Mouse (Mus musculus): ENCODE results near the gene Cep152. TPM values are rescaled to one million over a fixed set of nuclear protein-coding genes. Genes with fewer than 3 reads are reported as not detected.

Gene Cep152
- polyA plus RNA-seq, 1 experiment, result 2.1 TPM

DNA sequence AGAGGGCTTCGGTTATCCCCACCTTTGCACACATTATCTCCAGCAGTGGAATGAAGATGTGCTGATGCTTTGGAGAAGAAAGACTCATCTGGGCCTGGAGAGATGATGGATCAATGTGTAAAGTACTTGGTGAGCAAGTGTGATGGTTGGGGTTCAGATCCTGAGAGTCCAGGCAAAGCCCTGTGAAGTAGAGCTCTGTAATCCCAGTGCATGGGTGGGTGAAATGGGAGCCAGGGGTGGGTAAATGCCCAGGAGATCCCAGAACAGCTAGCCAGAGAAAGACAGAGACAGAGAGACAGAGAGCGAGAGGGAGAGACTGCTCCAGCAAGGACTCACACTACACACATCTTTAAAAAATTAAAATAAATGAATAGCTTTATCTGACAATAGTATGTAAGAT, 28.4 kb upstream of the Cep152 start:
- Histone ChIP-seq H3K36me3 (ENCODE audit: control insufficient read depth, insufficient read depth, low read length) (no peaks in the 10 kb centered on the region), H3K27me3 (ENCODE audit: control insufficient read depth, insufficient read depth, low read length) (no peaks in the 10 kb centered on the region), H3K27ac (ENCODE audit: control insufficient read depth, insufficient read depth, low read depth, low read length) (no peak overlapping the region), H3K4me3 (ENCODE audit: control insufficient read depth, low read depth, low read length) (no peak overlapping the region), H3K4me1 (ENCODE audit: control insufficient read depth, insufficient read depth, low read length) (no peaks in the 10 kb centered on the region; the same call in 1 of the 2 replicates)
- no peak for TF ChIP-seq POLR2A (IDR thresholded peaks at IDR 0.05; ENCODE audit: control insufficient read depth, low read depth, low read length)
- no peak for TF ChIP-seq CTCF (IDR thresholded peaks at IDR 0.05; ENCODE audit: control insufficient read depth, insufficient read depth, insufficient replicate concordance, low read depth, low read length)

DNA sequence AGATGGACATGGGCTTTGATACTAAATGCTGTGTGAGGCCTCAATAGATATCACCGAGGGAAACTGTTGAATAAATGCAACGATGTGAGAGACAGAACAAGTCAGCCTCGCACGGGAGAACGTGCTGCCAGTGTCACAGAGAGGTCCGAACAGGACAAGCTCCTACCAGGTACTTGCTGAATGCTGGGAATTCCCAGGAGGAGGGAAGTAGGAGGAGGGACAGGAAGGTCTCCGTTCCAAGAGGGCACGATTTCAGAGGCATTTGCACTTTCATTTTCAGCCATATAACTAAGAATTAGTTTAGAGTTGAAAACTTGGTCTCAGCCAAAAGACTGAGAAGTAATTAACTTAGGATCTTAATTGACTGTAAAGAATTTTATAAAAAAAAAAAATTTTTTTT, 26.6 kb upstream of the Cep152 start:
- Histone ChIP-seq H3K27ac (ENCODE audit: control insufficient read depth, insufficient read depth, low read depth, low read length) (no peak overlapping the region), H3K36me3 (ENCODE audit: control insufficient read depth, insufficient read depth, low read length) (no peaks in the 10 kb centered on the region), H3K27me3 (ENCODE audit: control insufficient read depth, insufficient read depth, low read length) (no peaks in the 10 kb centered on the region), H3K4me1 (ENCODE audit: control insufficient read depth, insufficient read depth, low read length) (no peaks in the 10 kb centered on the region; the same call in 1 of the 2 replicates), H3K4me3 (ENCODE audit: control insufficient read depth, low read depth, low read length) (no peak overlapping the region)
- TF ChIP-seq CTCF (IDR thresholded peaks at IDR 0.05; ENCODE audit: control insufficient read depth, insufficient read depth, insufficient replicate concordance, low read depth, low read length) (no peak), POLR2A (IDR thresholded peaks at IDR 0.05; ENCODE audit: control insufficient read depth, low read depth, low read length) (no peak)

DNA sequence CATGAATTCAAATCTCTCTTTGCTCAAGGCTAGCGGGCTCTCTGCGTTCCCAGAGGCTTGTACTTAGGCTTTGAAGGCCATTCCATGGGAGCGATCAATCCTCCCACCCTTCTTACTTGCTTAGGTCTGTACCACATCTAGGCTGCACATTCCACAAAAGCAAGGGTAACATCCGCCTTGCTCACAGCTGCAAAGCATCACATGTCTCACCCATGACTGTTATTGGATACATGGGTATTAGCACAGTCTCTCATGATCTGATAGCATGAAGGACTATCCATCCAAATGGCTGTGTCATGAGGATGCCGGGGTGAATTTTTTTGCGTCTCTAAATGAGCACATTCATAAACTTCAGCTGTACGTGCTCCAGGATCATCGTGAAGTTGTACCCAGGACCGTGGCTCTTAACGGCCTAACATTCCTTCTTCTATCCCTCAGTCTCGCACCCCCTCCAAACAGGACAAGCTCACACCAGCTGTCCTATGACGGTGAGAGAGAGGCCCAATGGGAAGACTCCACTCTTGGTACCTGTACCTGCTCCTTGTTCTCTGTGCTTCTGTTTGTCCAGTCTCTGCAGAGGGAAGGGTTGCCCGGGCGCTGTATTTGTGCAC, 25.9 kb upstream of the Cep152 start:
- Histone ChIP-seq H3K4me1 (ENCODE audit: control insufficient read depth, insufficient read depth, low read length) (no peaks in the 10 kb centered on the region; the same call in 1 of the 2 replicates), H3K27me3 (ENCODE audit: control insufficient read depth, insufficient read depth, low read length) (no peaks in the 10 kb centered on the region), H3K4me3 (ENCODE audit: control insufficient read depth, low read depth, low read length) (no peak overlapping the region), H3K36me3 (ENCODE audit: control insufficient read depth, insufficient read depth, low read length) (no peaks in the 10 kb centered on the region), H3K27ac (ENCODE audit: control insufficient read depth, insufficient read depth, low read depth, low read length) (no peak overlapping the region)
- TF ChIP-seq POLR2A (IDR thresholded peaks at IDR 0.05; ENCODE audit: control insufficient read depth, low read depth, low read length), result no peak
- TF ChIP-seq CTCF (IDR thresholded peaks at IDR 0.05; ENCODE audit: control insufficient read depth, insufficient read depth, insufficient replicate concordance, low read depth, low read length), result no peak

DNA sequence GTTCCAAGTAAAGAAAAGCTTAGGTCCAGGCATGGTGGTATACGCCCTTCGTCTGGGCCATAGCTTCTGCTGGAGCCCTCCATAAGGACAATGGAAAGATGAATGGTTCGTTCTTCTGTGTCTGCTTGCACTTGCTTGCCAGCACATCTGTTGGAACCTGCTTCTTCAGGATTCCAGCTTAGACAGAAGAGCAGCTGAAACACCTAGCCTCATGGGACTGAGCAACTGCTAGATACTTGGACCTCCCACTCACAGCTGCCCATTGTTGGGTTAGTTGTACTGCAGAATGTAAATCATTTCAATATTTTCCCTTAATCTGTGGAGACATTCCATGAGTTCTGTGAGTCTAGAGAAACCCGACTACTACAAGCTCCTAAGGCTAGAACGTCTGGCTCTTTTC, 25.1 kb upstream of the Cep152 start:
- Histone ChIP-seq H3K27ac (ENCODE audit: control insufficient read depth, insufficient read depth, low read depth, low read length) (no peak overlapping the region), H3K4me3 (ENCODE audit: control insufficient read depth, low read depth, low read length) (no peak overlapping the region), H3K27me3 (ENCODE audit: control insufficient read depth, insufficient read depth, low read length) (no peaks in the 10 kb centered on the region), H3K36me3 (ENCODE audit: control insufficient read depth, insufficient read depth, low read length) (no peaks in the 10 kb centered on the region), H3K4me1 (ENCODE audit: control insufficient read depth, insufficient read depth, low read length) (no peaks in the 10 kb centered on the region; the same call in 1 of the 2 replicates)
- TF ChIP-seq CTCF (IDR thresholded peaks at IDR 0.05; ENCODE audit: control insufficient read depth, insufficient read depth, insufficient replicate concordance, low read depth, low read length) (no peak), POLR2A (IDR thresholded peaks at IDR 0.05; ENCODE audit: control insufficient read depth, low read depth, low read length) (no peak)

DNA sequence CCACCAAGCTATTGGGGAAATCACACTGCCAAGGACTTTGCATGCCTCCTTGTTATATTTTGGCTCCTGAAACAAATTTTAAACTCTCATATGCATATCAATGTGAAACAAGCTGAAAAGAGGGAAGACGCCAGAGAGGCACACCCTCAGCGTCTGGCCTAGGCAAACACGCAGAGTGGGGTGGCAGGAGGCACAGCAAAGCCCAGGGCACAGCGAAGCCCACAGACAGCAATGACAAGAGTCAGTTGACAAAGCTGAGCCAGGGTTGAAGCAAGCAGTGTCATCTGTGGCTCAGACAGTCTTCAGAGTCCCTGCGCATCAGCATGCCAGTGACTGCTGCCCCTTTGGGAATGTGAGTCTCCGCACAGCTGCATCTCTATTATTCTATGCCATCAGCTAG, 20.0 kb upstream of the Cep152 start:
- Histone ChIP-seq H3K4me1 (ENCODE audit: control insufficient read depth, insufficient read depth, low read length) (no peaks in the 10 kb centered on the region), H3K27me3 (ENCODE audit: control insufficient read depth, insufficient read depth, low read length) (no peaks in the 10 kb centered on the region), H3K27ac (ENCODE audit: control insufficient read depth, insufficient read depth, low read depth, low read length) (no peak overlapping the region), H3K4me3 (ENCODE audit: control insufficient read depth, low read depth, low read length) (no peak overlapping the region), H3K36me3 (ENCODE audit: control insufficient read depth, insufficient read depth, low read length) (no peaks in the 10 kb centered on the region)
- TF ChIP-seq POLR2A (IDR thresholded peaks at IDR 0.05; ENCODE audit: control insufficient read depth, low read depth, low read length) (no peak), CTCF (IDR thresholded peaks at IDR 0.05; ENCODE audit: control insufficient read depth, insufficient read depth, insufficient replicate concordance, low read depth, low read length) (no peak)

DNA sequence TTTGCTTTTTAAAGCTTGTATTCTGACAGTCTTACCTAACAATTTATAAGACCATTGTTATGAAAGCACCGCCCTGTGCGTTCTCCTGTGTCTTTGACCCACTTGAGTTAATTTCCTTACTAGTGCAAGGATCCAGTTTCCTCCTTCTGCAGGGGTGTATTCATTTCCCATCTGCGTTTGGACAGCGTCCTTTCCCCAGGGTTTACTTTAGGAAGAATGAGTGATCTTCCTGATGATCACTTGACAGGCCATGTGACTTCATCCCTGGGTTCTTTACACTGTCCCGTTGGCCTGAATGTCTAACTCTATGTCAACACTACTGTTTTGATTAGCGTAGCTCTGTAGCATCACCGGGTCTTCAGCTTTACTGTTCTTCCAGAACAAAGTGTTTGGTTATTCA, 12.4 kb upstream of the Cep152 start:
- Histone ChIP-seq H3K27me3 (ENCODE audit: control insufficient read depth, insufficient read depth, low read length) (no peaks in the 10 kb centered on the region), H3K27ac (ENCODE audit: control insufficient read depth, insufficient read depth, low read depth, low read length) (no peak overlapping the region), H3K36me3 (ENCODE audit: control insufficient read depth, insufficient read depth, low read length) (no peaks in the 10 kb centered on the region), H3K4me3 (ENCODE audit: control insufficient read depth, low read depth, low read length) (no peak overlapping the region), H3K4me1 (ENCODE audit: control insufficient read depth, insufficient read depth, low read length) (no peaks in the 10 kb centered on the region)
- no peak for TF ChIP-seq CTCF (IDR thresholded peaks at IDR 0.05; ENCODE audit: control insufficient read depth, insufficient read depth, insufficient replicate concordance, low read depth, low read length)
- TF ChIP-seq POLR2A (IDR thresholded peaks at IDR 0.05; ENCODE audit: control insufficient read depth, low read depth, low read length), result no peak

DNA sequence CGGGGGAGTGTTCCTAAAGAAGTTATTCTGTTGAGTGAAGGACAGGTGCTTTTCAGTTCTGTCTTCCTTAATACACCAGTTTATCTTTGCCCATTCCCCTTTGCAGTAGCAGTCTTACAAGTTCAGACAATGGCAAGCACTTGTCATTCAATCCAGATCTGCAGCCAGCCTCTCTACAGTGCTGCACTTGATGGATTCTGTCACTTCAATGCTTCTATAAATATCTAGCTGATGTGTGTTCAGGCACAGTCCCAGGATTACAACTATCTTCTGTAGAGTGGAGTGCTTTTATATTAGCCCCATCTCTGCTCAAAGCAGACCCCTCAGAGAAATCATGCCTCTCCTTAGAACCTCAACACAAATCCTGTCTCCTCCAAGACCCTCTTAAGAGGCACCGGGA, 5.1 kb upstream of the Cep152 start:
- Histone ChIP-seq H3K27me3 (ENCODE audit: control insufficient read depth, insufficient read depth, low read length) (no peaks in the 10 kb centered on the region), H3K36me3 (ENCODE audit: control insufficient read depth, insufficient read depth, low read length) (no peaks in the 10 kb centered on the region), H3K4me1 (ENCODE audit: control insufficient read depth, insufficient read depth, low read length) (peaks cover 9% of the 10 kb centered on the region), H3K27ac (ENCODE audit: control insufficient read depth, insufficient read depth, low read depth, low read length) (no peak overlapping the region), H3K4me3 (ENCODE audit: control insufficient read depth, low read depth, low read length) (no peak overlapping the region)
- TF ChIP-seq CTCF (IDR thresholded peaks at IDR 0.05; ENCODE audit: control insufficient read depth, insufficient read depth, insufficient replicate concordance, low read depth, low read length) (no peak), POLR2A (IDR thresholded peaks at IDR 0.05; ENCODE audit: control insufficient read depth, low read depth, low read length) (no peak)
